Mouse (Mus musculus) gonadal fat pad, adult 2 months (tissue): ENCODE measurements around the gene Poln. TPM values are rescaled to one million over a fixed set of nuclear protein-coding genes. Genes with fewer than 3 reads are reported as not detected.
A peak's percentile ranks its signal among the peaks of the same experiment; 100 is the strongest.

Experiments used
- DNase-seq: peaks from one replicate; pipeline ENCODE4 v3.0.0-alpha.2; 2012; ENCODE audit warnings: low read depth
- polyA plus RNA-seq: library from polyadenylated mRNA; depleted of rRNA; stranded (reverse); fragments of >200 nt; gene quantifications from 2 replicates; pipeline ENCODE4 v1.2.3, GENCODE M21; 2012

Poln gene
- polyA plus RNA-seq, 1 experiment, result 20.3 TPM

GRCm38 (mm10) chr5:34119121-34119856, 50.0 kb downstream of the Poln start:
- peak; percentile 8 for DNase-seq

- no peak for DNase-seq
These were observed 63.6 kb downstream of the Poln start for GRCm38 (mm10) chr5:34105681-34106080.

- DNase-seq, result no peak
These were observed 71.9 kb downstream of the Poln start for GRCm38 (mm10) chr5:34097333-34097732.

DNA sequence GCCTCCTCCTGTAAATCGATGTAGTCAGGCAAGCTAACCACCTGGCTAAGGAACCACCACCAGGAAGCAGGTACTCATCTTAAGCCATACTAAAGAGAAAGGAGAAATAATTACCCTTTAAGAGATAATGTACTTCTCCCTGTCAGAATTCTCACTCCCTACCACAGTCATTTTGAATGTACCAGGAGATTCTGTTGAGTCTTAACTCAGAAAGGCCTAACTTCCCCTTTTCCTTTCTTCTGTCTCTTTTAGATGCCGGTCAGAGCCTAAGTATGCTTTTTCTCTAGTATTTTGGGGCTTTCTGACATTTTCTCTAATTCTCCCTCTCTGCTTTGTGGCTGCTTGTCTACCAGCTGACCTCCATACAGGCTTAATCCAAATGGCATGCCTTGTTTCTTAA, 76.2 kb downstream of the Poln start:
- DNase-seq, result no peak

DNA sequence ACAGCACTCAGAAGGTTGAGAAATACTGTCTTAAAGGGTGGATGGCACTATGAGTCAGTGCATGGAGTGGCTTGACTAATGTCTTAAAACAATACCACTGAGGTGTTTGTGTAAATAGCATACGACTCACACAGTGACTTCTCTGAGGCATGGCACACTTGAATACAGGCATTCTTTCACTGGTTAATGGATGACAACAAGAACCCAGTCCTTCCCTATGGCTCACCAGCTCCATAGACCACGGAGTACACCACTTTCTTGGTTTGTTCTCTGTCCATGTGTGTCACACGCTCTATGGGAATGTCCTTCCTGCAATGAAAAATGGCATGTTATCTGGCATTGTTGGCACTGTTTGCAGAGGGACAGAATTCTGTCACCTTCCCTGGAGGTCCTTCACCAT, 136.7 kb downstream of the Poln start:
- DNase-seq, result no peak

DNA sequence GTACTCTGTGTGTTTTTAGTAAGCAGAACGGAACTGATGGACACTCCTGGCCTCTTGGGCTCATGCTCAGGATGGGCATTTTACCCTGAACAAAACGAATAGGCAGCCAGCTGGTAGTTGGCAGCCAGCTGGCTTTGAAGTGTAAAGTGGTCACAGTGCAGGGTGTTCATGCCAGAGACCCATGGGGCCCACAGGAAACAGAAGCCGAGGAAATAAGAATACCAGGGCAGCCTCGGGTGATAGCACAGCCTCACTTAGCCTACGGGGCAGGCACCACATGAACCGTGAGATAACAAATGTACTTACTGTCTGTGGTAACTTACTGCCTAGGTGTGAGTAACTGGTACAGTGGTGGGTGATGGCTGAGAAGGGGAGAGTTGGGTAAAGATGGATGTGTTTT, 138.2 kb downstream of the Poln start:
- DNase-seq, result no peak

DNA sequence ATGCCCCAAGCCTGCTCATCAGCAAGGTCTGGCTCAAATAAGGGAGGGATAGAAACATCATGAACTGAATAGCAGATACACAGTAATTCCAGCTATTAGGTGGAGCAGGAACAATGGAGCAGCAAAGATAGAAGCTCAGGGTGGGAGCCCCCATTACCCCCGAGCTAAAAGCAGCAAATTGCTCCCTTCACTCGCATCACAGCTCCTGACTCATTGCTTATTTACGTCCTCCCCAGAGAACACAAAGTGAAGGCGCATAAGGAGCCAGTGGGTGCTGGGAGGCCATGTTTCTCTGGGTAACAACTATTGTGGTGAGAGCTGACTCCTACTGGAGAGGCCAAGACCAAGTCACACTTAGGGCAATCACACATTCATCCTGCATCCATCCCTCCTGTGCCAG, 139.1 kb downstream of the Poln start:
- no peak for DNase-seq

DNA sequence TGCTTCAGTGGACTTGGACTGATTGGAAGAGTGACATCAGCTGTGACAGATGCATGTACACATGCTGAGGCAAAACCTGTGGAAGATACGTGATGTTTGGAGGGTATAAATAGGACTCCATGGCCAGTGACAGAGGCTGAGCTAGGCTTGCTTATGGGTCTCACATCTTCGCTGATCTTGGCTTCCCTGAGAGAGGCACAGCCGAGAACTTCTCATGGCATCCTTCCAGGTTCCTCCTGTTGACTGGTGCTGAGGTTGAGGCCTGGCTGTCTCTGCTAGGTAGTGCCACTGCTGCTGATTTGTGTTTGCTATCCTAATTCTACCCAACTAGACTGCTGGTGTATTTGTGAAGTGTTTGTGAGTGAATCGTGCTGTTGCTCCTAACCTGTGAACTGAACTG, 150.3 kb downstream of the Poln start:
- no peak for DNase-seq

DNA sequence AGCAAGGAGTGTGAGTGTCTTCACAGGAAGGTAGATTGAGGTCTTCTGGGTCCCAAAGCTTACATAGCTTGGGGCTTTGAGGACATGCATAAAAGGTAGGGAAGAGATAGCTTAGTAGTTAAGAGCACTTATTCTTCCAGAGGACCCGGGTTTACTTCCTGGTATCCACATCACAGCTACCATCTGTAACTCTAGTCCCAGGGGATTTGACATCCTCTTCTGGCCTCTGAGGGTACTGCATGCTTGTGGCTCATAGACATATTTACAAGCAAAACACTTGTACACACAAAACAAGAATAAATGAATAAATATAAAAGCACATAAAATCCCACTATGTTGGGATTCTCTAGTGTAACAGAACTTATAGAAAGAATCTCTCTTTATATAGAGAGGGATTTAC, 154.6 kb downstream of the Poln start:
- DNase-seq, result no peak

DNA sequence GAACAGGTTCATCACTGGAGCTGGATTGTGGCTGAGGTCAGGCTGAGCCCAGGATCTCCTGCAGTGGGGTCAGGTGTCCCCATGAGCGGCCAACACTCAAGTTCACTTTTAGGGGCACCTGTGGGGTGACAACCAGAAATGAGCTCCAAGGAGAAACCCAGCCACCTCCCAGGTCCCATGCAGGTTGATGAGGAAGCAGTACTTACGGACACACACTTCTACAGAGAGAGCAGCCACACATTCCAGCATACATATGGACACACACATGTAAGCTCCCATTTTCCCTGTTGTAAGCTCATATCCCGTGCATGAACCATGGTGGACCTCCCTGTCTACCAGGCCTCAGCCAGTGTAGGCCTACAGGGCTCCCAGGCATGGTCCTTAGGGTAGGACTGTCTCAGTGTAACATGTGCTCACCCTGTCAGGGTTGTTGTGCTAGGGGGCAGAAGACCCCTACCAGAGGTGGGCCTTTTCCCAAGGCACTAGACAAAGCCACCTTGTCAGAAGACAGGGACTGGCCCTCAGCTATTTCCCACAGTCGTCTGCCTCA, 161.8 kb downstream of the Poln start:
- DNase-seq, result no peak

DNA sequence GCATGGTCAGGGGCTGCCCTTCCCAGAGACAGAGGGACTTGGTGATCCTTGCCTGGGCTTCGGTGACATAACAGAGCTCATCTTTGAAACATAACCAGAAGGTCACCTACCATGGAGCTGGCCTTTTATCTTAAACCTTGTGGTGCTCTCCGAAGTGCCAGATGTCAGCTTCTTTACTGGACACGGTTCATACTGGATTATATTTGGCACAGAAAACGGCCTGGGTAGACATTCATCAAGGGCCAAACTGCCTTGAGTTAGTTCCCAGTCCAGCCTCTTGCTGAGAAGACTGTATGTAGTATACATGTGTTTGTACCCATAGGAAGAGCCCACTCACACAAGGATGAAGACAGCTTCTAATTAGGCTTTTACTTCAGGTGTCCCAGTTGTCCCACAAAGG, 162.4 kb downstream of the Poln start:
- DNase-seq, result no peak

GRCm38 (mm10) chr5:34004618-34005017, 164.6 kb downstream of the Poln start:
- no peak for DNase-seq

GRCm38 (mm10) chr5:34002636-34003035, 166.6 kb downstream of the Poln start:
- DNase-seq, result no peak

- DNase-seq, result no peak
These were observed 167.8 kb downstream of the Poln start for GRCm38 (mm10) chr5:34001401-34001800.

DNA sequence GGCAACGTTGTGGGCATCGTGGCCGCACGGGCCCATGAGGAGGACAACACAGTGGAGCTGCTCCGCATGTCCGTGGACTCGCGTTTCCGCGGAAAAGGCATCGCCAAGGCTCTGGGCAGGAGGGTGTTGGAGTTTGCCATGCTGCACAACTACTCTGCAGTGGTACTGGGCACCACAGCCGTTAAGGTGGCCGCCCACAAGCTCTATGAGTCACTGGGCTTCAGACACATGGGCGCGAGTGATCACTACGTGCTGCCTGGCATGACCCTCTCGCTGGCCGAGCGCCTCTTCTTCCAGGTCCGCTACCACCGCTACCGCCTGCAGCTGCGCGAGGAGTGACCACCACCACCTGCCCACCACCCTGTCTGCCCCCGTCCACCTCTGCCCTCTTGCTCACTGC, 168.4 kb downstream of the Poln start:
- DNase-seq, result no peak

GRCm38 (mm10) chr5:33999466-34000090, 169.7 kb downstream of the Poln start:
- peak; percentile 60 for DNase-seq

GRCm38 (mm10) chr5:33998505-33998877, 170.8 kb downstream of the Poln start:
- DNase-seq, result no peak

GRCm38 (mm10) chr5:33997829-33998504, 171.3 kb downstream of the Poln start:
- no peak for DNase-seq

- no peak for DNase-seq
These were observed 172.1 kb downstream of the Poln start for GRCm38 (mm10) chr5:33997051-33997741.

DNA sequence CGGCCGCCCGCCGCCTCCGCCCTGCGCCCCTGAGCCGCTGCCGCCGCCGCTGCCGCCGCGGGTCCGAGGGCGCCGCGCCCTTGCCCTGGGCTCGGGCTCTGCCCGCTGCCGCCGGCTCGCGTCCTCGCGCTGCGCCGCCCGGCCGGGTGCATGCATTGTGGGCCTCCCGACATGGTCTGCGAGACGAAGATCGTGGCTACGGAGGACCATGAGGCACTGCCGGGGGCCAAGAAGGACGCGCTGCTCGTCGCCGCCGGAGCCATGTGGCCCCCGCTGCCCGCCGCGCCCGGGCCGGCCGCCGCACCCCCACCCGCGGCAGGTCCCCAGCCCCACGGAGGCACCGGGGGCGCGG, 172.6 kb downstream of the Poln start:
- DNase-seq, result no peak

DNA sequence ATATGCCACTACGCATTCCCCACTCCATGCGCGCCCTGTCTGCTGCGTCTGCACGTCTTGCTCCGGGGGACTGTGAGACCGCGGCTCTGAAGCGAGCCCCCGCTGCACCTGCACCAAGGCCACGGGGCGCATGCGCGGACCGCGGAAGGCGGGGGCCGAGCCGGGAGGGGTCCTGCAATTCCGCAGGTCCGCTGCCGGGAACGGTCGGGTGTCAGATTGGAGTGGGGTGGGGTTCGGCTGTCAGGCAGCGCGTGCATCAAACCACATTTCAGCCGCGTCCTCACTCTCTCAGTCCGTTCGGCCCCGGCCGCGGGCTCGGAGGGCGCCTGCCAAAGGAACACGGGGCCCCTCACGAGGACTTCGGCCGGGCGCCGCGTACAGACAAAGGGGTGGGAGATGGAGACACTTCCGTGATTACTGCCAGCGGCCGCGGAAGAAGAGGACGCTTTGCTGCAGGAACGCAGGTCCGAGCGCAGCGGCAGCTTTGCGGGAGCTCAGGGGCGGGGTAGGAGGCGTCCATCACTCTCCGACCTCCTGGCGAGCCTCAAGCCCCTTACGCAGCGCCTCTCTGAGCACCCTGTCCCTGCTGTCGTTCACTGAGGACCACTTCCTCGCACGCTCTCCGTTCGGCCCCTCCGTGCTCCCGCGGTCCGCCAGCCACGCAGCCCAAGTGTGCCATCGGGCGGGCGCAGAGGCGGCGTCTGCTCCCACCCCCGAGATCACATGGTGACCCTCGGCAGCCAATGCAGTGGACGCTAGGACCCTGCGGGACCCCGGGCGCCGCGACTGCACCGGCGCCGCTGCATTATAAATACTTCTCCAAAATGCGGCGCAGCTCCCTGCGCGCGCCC, 173.2 kb downstream of the Poln start, which contains the start of gene Nat8l:
Gene Nat8l (plus strand): TSS at position 142 of the 851 bp plus-strand sequence.
- no peak for DNase-seq
